Mouse (Mus musculus): ENCODE measurements around the gene Josd1.
"Not testable (repeated sequence)": the region's sequence is repeated elsewhere in the genome, so short reads cannot be mapped to it uniquely, and the experiment has no call there.

Gene Josd1

DNA sequence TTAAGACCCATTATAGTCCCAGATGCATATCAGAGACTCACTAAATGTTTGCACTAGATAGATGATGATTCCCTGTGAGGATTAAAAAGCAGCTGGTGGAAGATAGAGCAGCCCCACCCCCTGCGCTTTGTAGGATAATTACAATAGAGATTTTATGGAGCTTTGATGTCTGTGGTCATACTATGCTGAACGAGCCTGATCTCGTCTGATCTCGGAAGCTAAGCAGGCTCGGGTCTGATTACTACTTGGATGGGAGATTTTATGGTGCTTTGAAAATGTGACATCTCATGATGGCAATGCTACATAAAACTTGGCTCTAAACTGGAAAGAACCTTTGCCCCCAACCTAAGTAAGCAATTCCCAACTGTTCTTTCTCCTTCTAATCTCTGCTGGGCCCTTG, 4.6 kb upstream of the Josd1 start:
- no peak for DNase-seq (ENCODE audit: low read depth, low spot score)

DNA sequence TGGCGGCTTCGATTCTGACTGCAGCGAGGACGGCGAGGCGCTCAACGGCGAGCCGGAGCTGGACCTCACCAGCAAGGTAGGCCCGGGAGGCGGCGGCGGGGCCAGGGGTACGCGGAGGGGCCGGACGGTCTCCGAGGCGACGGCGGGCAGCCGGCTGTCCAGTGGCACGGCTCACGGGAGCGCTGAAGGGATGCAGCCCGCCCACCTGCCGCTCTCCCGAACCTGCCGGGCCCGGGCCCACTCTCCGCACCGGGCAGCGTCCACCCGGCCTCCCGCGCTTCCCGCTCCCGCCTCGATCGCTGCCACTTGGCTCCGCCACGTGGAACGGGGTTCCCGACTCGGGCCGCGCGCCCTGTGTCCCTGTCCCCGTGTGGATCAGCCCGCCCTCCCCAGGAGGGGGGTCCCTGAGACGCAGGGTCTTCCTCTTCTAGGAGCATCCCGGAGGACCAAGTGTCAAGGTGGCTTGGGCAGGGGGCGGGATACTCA, 3.3 kb upstream of the Josd1 start:
- no peak for DNase-seq (ENCODE audit: low read depth, low spot score)

DNA sequence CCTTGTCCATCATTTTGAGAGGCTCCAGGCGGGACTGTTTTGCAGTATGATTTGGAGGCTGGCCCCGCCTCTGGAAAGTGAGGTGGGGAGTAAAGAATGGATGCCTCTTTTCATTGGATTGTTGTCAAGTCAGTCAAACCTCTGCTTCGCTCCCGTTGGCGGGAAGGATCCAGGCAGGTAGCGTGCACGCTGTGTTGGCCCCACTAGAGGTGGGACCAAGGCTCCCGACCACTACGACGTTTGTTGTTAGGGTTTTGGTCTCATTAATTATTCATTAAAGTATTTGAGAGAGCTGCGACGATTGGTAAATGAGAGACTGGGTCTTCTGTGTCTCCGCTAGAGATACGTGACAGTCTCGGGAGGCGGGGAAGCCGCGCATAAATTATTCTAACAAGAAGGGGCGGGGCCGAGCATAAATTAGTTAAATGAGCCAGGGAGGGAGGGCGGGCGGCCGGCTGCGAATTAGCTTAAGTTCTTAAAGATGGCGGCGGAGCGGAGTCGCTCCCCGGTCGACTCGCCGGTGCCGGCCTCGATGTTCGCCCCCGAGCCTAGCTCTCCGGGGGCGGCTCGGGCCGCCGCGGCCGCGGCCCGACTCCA, 2.8 kb upstream of the Josd1 start, which contains the start of gene Gtpbp1:
Gene Gtpbp1, plus strand, starts transcription at position 420 of the 597 bp plus-strand sequence.
- peak; percentile 99 for DNase-seq (ENCODE audit: low read depth, low spot score)

DNA sequence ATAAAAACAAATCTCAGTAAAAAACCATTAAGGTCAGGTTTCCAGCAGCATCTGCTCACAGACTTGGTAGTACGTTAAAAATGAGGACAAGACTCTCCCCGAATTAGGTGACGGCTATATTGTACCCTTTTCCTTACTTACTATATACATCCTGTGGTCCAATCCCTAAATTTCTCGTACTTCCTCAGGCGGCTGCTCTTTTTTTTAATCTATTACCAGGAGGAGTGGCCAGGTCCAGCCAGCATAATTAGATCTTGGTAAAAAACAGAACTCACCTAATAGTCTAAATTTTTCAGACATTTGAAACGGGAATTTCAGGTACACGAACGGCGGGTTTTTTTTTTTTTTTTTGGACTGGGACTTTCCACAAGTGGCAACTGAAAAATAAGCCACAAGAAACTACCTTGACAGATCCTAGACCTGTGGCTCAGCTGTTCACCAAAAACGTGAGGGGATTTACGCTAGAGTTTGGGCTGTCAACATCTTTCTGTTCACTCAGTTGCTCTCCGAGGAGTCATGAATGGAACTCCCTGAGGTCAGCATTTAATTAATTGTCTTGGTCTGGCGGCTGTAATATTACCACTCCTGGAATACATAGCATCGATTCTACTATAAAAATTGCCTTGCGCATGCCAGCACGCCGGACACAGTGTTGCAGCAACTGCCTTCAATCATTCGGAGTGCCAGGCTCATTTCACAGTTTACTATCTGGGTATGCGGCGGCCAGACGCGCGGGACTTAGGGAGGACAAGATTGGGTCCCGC, 2.1 kb upstream of the Josd1 start:
- no peak for DNase-seq (ENCODE audit: low read depth, low spot score)

DNA sequence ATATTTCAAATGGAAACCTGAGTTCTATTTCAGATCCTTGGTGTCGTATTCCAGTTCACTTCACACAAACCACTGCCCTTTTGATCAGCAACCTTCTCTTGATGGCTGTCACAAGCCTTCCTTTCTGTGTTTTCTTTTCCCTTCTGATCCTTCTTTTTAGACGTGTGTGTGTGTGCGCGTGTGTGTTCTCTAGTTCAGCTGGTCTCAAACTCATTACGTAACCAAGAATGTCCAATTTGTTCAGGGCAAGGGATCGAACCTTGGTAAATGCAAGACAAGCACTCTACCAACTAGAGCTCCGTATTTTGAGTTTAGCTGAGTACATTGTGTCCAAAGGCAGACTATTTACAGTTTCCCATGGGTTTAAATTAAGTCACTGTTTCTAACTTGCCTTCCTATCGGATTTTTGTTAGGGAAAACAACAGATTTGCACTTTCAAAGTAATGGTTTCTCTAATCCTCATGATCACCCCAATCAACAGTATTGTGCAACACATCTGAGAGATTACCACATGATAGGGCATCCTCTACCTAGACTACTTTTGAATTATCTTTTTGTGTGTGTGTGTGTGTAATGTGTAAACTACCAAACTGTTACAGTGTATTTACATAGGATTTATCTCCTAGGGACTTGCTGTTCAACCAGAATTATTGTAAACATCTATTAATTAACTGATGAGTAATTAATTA, 693 bp upstream of the Josd1 start:
- DNase-seq (ENCODE audit: low read depth, low spot score), result no peak

DNA sequence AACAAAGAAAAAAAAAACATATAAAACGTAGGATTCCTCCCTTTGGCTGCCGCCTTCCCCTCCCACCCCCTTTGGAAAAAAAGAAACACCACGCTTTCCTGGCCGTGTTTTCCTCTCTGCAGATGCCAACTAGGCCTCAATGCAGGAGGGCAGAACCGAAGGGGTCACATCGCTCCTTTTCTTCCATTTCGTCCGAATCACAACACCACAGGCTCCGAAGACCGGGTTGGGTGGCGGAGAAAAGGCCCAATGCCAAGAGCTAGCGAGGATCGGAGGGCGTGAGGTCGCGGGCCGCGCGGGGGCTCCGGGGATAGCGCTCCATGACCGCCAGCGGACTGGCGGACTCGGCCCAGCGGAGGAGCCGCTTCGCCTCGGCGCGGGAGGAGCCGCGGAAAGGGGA, 544 bp downstream of the Josd1 start:
- peak; percentile 21 for DNase-seq (ENCODE audit: low read depth, low spot score)

DNA sequence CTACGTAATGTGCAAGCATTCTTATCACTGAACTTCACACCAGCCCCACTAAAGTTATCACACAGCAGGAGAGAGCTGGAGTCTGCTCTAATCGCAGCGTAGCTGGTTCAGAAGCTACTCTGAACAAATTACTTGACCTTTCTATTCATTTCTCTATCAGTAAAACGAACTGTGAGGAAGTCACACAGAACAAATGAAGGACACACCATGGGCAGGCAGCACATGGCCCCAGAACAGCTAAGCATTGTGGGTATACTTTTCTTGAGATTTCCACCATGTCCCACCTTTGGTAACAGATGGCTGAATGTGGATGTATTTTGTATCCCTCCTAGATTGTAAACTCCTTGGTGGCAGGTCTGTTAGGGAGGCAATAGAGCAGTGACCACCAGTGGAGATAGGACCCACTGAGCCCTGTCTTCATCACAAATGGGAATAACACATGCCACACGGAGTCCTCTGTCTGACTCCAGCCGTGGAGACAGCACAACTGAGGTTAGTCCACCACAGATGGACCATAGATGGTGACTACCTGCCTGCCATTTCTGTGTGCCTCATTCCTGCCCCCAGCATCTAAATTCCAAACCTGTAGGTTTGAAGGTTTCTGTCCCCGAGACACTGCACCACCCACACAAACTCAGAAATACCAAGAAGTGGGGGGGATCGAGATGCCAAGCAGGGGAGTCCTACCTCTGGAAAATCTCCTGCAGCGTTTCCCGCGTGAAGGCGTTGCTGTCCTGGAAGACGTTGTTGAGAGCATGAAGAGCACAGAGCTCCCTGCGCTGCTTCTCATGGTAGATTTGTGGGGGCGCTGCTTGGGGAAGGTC, 1.5 kb downstream of the Josd1 start:
- DNase-seq (ENCODE audit: low read depth, low spot score), result no peak

DNA sequence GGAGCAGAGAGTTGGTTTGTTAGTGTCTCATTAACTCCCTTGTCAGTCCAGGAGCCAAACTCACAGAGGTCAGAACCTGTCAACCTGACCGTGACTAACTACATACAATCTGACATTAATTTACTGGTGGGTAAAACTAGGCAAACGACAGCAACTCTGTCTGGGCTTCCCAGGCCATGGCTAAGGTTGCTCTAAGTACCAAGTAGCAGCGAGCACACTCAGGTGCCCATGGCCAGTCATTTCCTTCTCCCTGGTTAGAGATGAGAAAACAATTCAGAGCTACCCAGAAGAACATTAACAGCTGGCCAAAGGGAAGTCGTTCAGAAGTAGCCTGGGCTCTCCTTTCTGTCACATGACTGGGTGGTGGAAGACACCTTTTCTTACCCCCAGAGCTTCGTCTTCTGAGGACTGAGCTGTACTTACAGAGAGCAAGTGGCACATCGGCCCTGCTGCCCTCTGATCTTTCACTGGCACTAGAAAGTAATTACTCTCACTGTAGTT, 2.5 kb downstream of the Josd1 start:
- DNase-seq (ENCODE audit: low read depth, low spot score), result no peak

DNA sequence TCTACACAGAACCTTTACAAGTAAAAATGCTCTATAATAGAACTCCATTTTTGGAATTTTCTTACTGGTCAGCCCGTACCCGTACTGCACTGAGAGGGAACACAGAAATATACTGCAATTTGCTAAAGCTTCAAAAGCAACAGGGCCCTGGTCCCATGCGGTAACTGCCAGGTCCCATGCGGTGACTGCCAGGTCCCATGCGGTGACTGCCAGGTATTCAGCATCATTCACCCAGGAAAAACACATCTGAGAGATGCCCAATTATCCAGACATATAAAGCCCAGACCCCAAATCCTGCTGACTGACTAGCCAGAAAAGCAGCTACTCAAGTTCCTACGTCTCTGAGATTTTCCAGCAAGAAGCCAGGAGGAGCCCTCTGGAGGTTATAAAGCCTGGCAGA, 3.1 kb downstream of the Josd1 start:
- DNase-seq (ENCODE audit: low read depth, low spot score), result no peak

DNA sequence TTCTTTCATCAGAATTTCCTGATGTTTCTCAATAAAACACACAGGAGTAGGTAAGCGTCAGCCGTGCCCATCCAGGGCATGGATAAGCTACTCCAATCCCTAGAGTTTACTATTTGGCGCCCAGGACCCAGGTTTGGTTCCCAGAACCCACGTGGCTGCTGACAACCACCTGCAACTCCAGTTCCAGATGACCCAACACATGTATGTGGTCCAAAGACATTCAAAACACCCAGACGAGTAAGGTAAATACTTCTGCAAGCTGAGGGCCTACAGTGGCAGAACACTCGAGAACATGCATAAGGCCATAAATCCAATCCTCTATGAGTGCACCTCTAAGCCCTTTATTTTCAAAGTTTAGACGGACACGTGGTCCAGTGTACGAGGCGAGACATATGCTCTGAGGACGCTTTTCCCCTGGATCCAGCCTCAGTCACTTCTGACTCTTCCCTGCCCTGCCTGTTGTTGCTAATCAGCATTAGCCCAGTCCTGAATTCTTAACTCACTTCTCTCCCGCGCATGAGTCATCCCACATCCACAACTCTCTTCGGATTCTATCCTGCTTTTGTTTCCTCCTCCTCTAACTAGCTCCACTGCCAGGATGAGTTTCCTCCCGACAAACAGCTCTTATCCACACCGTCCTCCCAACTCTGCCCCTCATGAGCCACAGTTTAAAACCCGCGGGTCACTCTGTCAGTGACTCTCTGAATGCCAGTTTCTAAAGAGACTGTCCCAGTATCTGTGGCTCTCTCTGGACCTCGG, 3.8 kb downstream of the Josd1 start:
- no peak for DNase-seq (ENCODE audit: low read depth, low spot score)

DNA sequence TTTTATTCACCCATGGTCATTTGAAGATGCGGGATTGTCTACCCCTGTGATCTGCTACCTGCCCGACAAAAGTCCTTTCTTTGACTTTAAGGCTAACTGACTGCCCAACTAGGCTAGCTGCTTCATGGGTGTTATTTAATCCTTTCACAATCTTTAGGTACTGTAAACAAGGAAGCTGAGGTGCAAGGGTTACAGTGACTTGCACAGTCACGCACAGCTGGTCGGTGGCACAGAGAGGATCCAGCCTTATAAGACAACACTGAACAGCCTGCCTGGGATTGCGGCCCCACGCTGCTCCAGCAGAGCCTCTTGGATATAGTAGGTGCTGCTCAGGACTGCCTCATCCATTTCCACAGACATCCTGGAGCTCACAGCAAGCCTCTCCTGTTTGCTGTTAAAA, 4.6 kb downstream of the Josd1 start:
- no peak for DNase-seq (ENCODE audit: low read depth, low spot score)

DNA sequence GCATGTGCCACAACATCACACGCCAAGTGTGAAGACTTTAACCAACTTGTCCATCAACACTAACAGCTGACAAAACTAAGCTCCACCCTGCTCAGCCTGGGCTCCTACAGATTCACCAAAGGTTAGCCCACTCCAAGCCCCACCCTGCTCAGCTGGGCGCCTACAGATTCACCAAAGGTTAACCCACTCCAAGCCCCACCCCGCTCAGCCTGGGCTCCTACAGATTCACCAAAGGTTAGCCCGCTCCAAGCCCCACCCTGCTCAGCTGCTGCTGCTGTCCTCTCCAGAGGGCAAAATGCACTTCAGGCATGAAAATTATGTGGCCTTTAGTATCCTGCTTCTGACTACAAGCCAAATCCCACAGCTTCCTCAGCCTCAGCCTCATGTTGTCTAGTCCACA, 5.7 kb downstream of the Josd1 start:
- DNase-seq (ENCODE audit: low read depth, low spot score), result no peak

DNA sequence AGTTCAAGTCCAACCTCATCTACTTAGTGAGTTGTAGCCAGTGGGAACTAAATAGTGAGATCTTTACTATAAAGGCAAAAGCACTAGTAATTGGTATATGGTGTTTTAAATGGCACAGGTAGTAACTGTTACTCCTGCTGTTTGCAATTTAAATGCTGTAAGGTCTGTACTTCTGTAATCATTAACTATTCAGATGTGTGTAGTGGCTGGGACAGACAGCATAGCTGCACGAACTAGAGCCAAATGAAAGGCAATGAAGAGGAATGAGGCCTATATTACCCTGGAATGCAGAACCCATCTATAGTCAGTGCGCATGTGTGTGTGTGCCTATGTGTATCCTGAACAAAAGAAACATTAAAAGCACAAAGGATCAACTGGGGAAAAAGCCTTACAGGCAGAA, 9.8 kb downstream of the Josd1 start:
- no peak for DNase-seq (ENCODE audit: low read depth, low spot score)

DNA sequence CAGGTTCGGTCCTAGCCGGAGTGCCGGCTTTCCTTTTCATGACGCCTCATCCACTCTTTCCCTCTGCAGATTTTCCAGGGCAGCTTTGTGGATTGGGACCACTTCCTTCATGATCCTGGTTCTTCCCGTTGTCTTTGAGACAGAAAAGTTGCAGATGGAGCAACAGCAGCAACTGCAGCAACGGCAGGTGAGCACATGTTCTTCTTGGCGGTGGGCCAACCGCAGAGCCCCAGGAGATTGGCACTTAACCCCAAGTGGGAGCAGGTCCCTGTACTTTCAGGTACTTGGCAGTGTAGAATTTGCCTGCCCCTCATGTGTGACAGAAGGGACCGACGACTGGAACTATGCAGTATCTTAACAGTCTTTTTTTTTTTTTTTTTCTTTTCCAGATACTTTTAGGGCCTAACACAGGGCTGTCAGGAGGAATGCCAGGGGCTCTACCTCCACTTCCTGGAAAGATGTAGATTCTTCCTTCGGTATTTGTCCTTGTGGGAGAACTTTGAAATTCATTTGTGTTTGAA, 15.8 kb downstream of the Josd1 start:
- DNase-seq (ENCODE audit: low read depth, low spot score), result not testable (repeated sequence)

DNA sequence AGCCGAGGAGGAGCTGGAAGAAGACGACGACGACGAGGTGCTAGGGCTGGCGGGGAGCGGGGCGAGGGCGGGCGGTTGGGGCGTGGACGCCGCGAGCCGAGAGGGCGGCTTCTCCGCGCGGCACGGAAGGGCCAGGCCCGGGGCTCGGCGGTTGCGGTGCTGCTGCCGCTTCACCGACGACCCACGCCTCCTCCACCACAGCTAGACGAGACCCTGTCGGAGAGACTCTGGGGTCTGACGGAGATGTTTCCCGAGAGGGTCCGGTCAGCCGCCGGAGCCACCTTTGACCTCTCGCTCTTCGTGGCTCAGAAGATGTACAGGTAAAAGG, 16.8 kb downstream of the Josd1 start:
- DNase-seq (ENCODE audit: low read depth, low spot score), result no peak

DNA sequence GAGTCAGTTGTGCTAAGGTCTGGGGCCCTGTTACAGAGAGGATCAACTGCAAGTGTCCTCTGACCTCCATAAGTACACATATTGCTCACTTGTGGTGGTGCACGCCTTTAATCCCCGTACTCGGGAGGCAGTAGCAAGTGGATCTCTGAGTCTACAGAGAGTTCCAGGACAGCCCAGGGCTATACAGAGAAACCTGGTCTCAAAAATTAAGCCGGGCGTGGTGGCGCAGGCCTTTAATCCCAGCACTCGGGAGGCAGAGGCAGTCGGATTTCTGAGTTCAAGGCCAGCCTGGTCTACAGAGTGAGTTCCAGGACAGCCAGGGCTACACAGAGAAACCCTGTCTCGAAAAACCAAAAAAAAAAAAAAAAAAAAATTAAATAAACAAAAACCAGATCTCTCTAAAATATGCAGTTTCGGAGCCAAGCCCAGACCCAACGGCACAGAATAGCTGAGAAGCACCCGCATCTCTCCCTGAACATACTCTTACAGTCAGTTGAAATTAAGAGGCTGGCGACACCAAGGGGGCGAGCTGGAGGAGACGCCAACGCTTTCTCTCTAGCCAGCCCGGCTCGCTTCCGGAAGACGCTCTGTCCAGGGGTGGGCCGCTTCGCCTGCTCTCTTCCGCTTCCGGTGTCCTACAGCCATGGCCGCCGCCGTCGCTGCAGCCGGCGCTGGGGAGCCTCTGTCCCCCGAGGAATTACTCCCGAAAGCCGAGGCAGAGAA, 17.3 kb downstream of the Josd1 start, which contains the start of gene Tomm22:
Gene Tomm22, plus strand, starts transcription at position 613 of the 723 bp plus-strand sequence.
- peak; percentile 85 for DNase-seq (ENCODE audit: low read depth, low spot score)

DNA sequence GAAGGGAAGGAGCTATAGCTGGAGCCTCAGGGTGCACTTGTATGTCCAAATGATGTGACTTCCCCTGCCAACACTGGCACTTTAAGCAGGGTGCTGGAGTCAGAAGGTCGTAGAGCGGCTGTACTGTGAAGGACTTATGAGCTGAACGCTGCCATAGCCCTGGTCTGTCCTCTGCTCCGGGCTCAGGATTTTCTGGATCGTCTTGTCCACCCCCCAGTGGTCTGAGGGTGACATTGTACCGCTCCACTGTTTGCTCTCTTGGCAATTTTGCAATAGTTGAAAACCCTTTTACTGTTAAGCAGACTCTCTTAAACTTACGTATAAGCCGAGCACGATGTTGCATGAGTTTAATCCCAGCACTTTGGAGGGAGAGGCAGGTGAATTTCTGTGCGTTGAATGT, 18.5 kb downstream of the Josd1 start:
- DNase-seq (ENCODE audit: low read depth, low spot score), result no peak

DNA sequence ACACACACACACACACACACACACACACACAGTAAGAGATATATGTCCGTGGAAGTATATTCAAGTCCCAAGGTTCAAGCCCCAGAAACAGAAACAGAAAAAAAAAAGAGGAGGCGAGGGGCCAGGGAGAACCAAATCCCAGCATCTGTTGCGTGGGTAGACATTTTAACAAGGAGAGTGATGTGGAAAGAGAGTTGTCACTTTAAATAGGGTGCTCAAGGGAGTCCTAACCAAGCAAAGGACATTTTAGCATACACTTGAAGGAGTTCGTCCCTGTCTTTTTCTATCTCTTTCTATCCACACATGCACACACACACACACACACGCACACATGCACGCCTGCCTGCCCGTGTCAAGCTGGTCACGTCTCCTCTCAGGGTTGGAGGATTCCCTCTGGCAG, 23.1 kb downstream of the Josd1 start:
- no peak for DNase-seq (ENCODE audit: low read depth, low spot score)

DNA sequence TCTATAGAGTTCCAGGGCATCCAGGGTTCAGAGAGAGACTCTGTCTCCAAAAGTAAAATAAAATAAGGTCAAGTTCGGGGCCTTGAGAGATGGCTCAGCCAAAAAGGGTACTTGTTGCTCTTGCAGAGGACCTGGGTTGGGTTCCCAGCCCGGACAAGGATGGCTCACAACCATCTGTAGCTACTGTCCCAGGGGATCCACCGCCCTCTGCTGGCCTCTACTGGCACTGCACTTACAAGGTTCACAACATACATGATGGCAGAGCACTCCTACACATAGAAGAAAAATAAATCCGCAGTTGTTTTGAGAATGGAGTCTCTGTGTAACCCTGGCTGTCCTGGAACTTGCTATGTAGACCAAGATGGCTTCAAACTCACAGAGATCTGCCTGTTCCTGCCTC, 25.9 kb downstream of the Josd1 start:
- no peak for DNase-seq (ENCODE audit: low read depth, low spot score)

Data from retina, postnatal 7 days (tissue).